Mouse (Mus musculus) right cerebral cortex, adult 18-20 months (tissue): ENCODE measurements around the gene Fbxw8.

Source experiments
- DNase-seq: peaks from one replicate; pipeline ENCODE4 v3.0.0; 2022; ENCODE audit warnings: mixed read lengths

The Fbxw8 gene

GRCm38 (mm10) chr5:118154839-118155564 lies at the start of gene Fbxw8:
Gene Fbxw8, minus strand, starts transcription at chr5:118155464.
- peak; percentile 86 for DNase-seq

- no peak for DNase-seq
These were observed 49.6 kb upstream of the Fbxw8 start for GRCm38 (mm10) chr5:118204675-118205440.

GRCm38 (mm10) chr5:118199670-118200069 lies 44.4 kb upstream of the Fbxw8 start:
- DNase-seq: no peak

GRCm38 (mm10) chr5:118197421-118197820 lies 42.2 kb upstream of the Fbxw8 start:
- no peak for DNase-seq

- DNase-seq: no peak
These were observed 37.0 kb upstream of the Fbxw8 start for GRCm38 (mm10) chr5:118192221-118192620.

GRCm38 (mm10) chr5:118190491-118190890 lies 35.2 kb upstream of the Fbxw8 start:
- DNase-seq: no peak

- no peak for DNase-seq
These were observed 33.1 kb upstream of the Fbxw8 start for GRCm38 (mm10) chr5:118188356-118188755.

GRCm38 (mm10) chr5:118186903-118187633 lies 31.8 kb upstream of the Fbxw8 start:
- no peak for DNase-seq

GRCm38 (mm10) chr5:118177640-118178039 lies 22.4 kb upstream of the Fbxw8 start:
- no peak for DNase-seq

GRCm38 (mm10) chr5:118175137-118175536 lies 19.9 kb upstream of the Fbxw8 start:
- no peak for DNase-seq

- DNase-seq: no peak
These were observed 19.2 kb upstream of the Fbxw8 start for GRCm38 (mm10) chr5:118174310-118175009.

- peak; percentile 24 for DNase-seq
These were observed 16.9 kb upstream of the Fbxw8 start for GRCm38 (mm10) chr5:118172078-118172723.

GRCm38 (mm10) chr5:118171665-118172064 lies 16.4 kb upstream of the Fbxw8 start:
- peak; percentile 75 for DNase-seq

- peak; percentile 32 for DNase-seq
These were observed 15.7 kb upstream of the Fbxw8 start for GRCm38 (mm10) chr5:118170888-118171529.

- peak; percentile 28 for DNase-seq
These were observed 14.3 kb upstream of the Fbxw8 start for GRCm38 (mm10) chr5:118169222-118170221.

- peak; percentile 32 for DNase-seq
These were observed 12.3 kb upstream of the Fbxw8 start for GRCm38 (mm10) chr5:118167561-118167995.

GRCm38 (mm10) chr5:118165462-118165861 lies 10.2 kb upstream of the Fbxw8 start:
- no peak for DNase-seq

- DNase-seq: no peak
These were observed 9.3 kb upstream of the Fbxw8 start, which contains the start of gene Hrk for GRCm38 (mm10) chr5:118164581-118164980. Gene Hrk, plus strand, starts transcription at chr5:118164648.

GRCm38 (mm10) chr5:118160691-118161090 lies 5.4 kb upstream of the Fbxw8 start:
- DNase-seq: no peak

GRCm38 (mm10) chr5:118156976-118157375 lies 1.7 kb upstream of the Fbxw8 start:
- DNase-seq: no peak
